Mouse (Mus musculus): Measurements from ENCODE around the gene Gm14597. TPM values are rescaled to one million over a fixed set of nuclear protein-coding genes. Genes with fewer than 3 reads are reported as not detected.
"Not testable (repeated sequence)": the region's sequence is repeated elsewhere in the genome, so short reads cannot be mapped to it uniquely, and the experiment has no call there.

Gm14597 gene
- polyA plus RNA-seq, 1 experiment from 2014 or later: not detected

DNA sequence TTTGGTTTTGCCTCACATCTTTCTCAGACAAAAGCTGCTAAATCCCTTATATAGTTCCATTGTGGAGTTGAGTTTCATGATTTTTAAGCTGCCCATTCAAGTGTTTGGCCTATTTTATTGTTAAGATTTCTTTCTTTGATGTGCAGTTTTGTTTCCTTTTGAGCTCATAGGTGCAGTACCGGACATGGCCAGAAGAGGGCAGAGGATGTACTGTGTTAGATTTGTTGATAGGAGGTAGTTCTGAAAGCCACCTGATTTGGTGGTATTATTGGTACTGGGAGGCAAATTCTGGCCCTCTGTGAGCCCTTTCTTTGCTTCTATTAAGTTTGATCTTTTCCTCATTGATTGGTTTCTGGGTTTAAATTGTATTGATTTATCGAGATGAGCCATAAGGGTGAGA lies 8.8 kb downstream of the Gm14597 start:
- not testable (repeated sequence) for H3K4me2 ChIP-seq (replicated peaks); H3K27ac ChIP-seq; H3K9ac ChIP-seq (replicated peaks); H3K4me3 ChIP-seq (replicated peaks); H3K27me3 ChIP-seq; H3K9me3 ChIP-seq; H3K36me3 ChIP-seq; ATAC-seq; H3K4me1 ChIP-seq (replicated peaks)
- WGBS: 33% methylated on average over 2 of the region's 2 CpGs

GRCm38 (mm10) chrX:53583404-53583803 lies 25.4 kb downstream of the Gm14597 start:
- ATAC-seq: not testable (repeated sequence)

GRCm38 (mm10) chrX:53581407-53581806 lies 27.4 kb downstream of the Gm14597 start:
- H3K9ac ChIP-seq (replicated peaks); H3K27ac ChIP-seq; H3K9me3 ChIP-seq; H3K4me3 ChIP-seq (replicated peaks); H3K4me2 ChIP-seq (replicated peaks); H3K36me3 ChIP-seq; H3K4me1 ChIP-seq (replicated peaks); H3K27me3 ChIP-seq; ATAC-seq: not testable (repeated sequence)
- WGBS: 90% methylated on average over 2 of the region's 4 CpGs

More at GRCm38 (mm10) chrX:53583404-53583803, 25.4 kb downstream of the Gm14597 start:
- H3K9me3 ChIP-seq; H3K4me2 ChIP-seq (replicated peaks); H3K36me3 ChIP-seq; H3K27me3 ChIP-seq; H3K27ac ChIP-seq; H3K9ac ChIP-seq (replicated peaks); H3K4me1 ChIP-seq (replicated peaks); H3K4me3 ChIP-seq (replicated peaks): not testable (repeated sequence)
- WGBS: 56% methylated on average over 4 of the region's 4 CpGs

GRCm38 (mm10) chrX:53579311-53579710 lies 29.5 kb downstream of the Gm14597 start:
- Histone ChIP-seq H3K27me3 (no peaks in the 10 kb centered on the region), H3K9me3 (no peaks in the 10 kb centered on the region), H3K27ac (no peak overlapping the region), H3K36me3 (no peaks in the 10 kb centered on the region), H3K9ac (replicated peaks) (no peak overlapping the region), H3K4me3 (replicated peaks) (no peak overlapping the region), H3K4me1 (replicated peaks) (no peaks in the 10 kb centered on the region), H3K4me2 (replicated peaks) (no peak overlapping the region)
- 90% methylated on average over 1 of the region's 1 CpGs for WGBS
- no peak for ATAC-seq

Other genes with a start within 250 kb of the Gm14597 start
- 55.8 and 62.6 TPM in 2 replicates for gene Mospd1, start 238.5 kb downstream of the Gm14597 start, polyA plus RNA-seq (2015; fragmentation: Nextera tagmentation; extraction: Ambion mirVana)
- not detected in 2 replicates for gene Etd, start 174.1 kb downstream of the Gm14597 start, polyA plus RNA-seq (2015; fragmentation: Nextera tagmentation; extraction: Ambion mirVana)
- 173 and 178 TPM in 2 replicates for gene Rtl8c, start 947 bp downstream of the Gm14597 start, polyA plus RNA-seq (2015; fragmentation: Nextera tagmentation; extraction: Ambion mirVana)
- 176 and 177 TPM in 2 replicates for gene Rtl8a, start 34.7 kb upstream of the Gm14597 start, polyA plus RNA-seq (2015; fragmentation: Nextera tagmentation; extraction: Ambion mirVana)
- 136 and 139 TPM in 2 replicates for gene Rtl8b, start 61.4 kb upstream of the Gm14597 start, polyA plus RNA-seq (2015; fragmentation: Nextera tagmentation; extraction: Ambion mirVana)
- gene 4930502E18Rik, start 115.8 kb upstream of the Gm14597 start, polyA plus RNA-seq (2015; fragmentation: Nextera tagmentation; extraction: Ambion mirVana): 0.11 TPM in 1 of 2 replicates, not detected in the other
- not detected in 2 replicates for gene 1700013H16Rik, start 148.9 kb upstream of the Gm14597 start, polyA plus RNA-seq (2015; fragmentation: Nextera tagmentation; extraction: Ambion mirVana)
- not detected in 2 replicates for gene Zfp36l3, start 167.4 kb upstream of the Gm14597 start, polyA plus RNA-seq (2015; fragmentation: Nextera tagmentation; extraction: Ambion mirVana)
- gene Xlr, start 188.7 kb upstream of the Gm14597 start, polyA plus RNA-seq (2015; fragmentation: Nextera tagmentation; extraction: Ambion mirVana): 1.8 and 1.9 TPM in 2 replicates